Mouse (Mus musculus) neural tube, postnatal 0 days (tissue): ENCODE results near the gene Ccdc137. TPM values are rescaled to one million over a fixed set of nuclear protein-coding genes. Genes with fewer than 3 reads are reported as not detected.

Experiments used
- polyA plus RNA-seq: library from polyadenylated mRNA; unstranded; fragments of >200 nt; fragmentation: Nextera tagmentation; extraction: Ambion mirVana; gene quantifications from 2 replicates; pipeline ENCODE4 v1.2.1, GENCODE M21; 2015

Ccdc137 gene
- 16.5 and 23.4 TPM in 2 replicates for polyA plus RNA-seq

GRCm38 (mm10) chr11:120457772-120458751, at the start of gene Ccdc137, which contains the start of gene Oxld1:
TSS of gene Ccdc137 (plus strand) at chr11:120458115.
TSS of gene Oxld1 (minus strand) at chr11:120458068.

GRCm38 (mm10) chr11:120437152-120437856, 20.6 kb upstream of the Ccdc137 start, which contains the start of gene Nploc4:
TSS of gene Nploc4 (minus strand) at chr11:120437708.

GRCm38 (mm10) chr11:120442344-120442743, 15.6 kb upstream of the Ccdc137 start, which contains the start of gene Tspan10:
TSS of gene Tspan10 (plus strand) at chr11:120442644.

GRCm38 (mm10) chr11:120453306-120453705, 4.6 kb upstream of the Ccdc137 start, which contains the start of gene Pde6g:
TSS of gene Pde6g (minus strand) at chr11:120453500.

GRCm38 (mm10) chr11:120467051-120467735, 9.3 kb downstream of the Ccdc137 start, which contains the start of gene Arl16:
TSS of gene Arl16 (minus strand) at chr11:120467607.

GRCm38 (mm10) chr11:120484265-120484981, 26.5 kb downstream of the Ccdc137 start, which contains the start of gene Mrpl12:
TSS of gene Mrpl12 (plus strand) at chr11:120484613.

GRCm38 (mm10) chr11:120491317-120492023, 33.6 kb downstream of the Ccdc137 start, which contains the start of gene Slc25a10:
TSS of gene Slc25a10 (plus strand) at chr11:120491840.

Other genes with a start within 250 kb of the Ccdc137 start
- gene Bahcc1, start 225.2 kb upstream of the Ccdc137 start, polyA plus RNA-seq, result 8.4 and 8.5 TPM in 2 replicates
- 3,213 and 3,438 TPM in 2 replicates for gene Actg1, start 109.6 kb upstream of the Ccdc137 start, polyA plus RNA-seq
- 1.2 and 1.4 TPM in 2 replicates for gene Fscn2, start 96.6 kb upstream of the Ccdc137 start, polyA plus RNA-seq
- 55.9 and 70.0 TPM in 2 replicates for gene Faap100, start 79.4 kb upstream of the Ccdc137 start, polyA plus RNA-seq
- 25.7 and 27.7 TPM in 2 replicates for gene Nploc4, start 20.4 kb upstream of the Ccdc137 start, polyA plus RNA-seq
- gene Tspan10, start 15.5 kb upstream of the Ccdc137 start, polyA plus RNA-seq, result not detected in 2 replicates
- gene Pde6g, start 4.6 kb upstream of the Ccdc137 start, polyA plus RNA-seq, result 0.15 TPM in 1 of 2 replicates, not detected in the other
- 15.1 and 15.8 TPM in 2 replicates for gene Oxld1, start within 50 bp of the Ccdc137 start, polyA plus RNA-seq
- 86.7 and 89.4 TPM in 2 replicates for gene Arl16, start 9.5 kb downstream of the Ccdc137 start, polyA plus RNA-seq
- gene Mrpl12, start 26.5 kb downstream of the Ccdc137 start, polyA plus RNA-seq, result 156 and 163 TPM in 2 replicates
- gene Slc25a10, start 33.7 kb downstream of the Ccdc137 start, polyA plus RNA-seq, result 29.1 and 32.5 TPM in 2 replicates
- gene Gcgr, start 72.6 kb downstream of the Ccdc137 start, polyA plus RNA-seq, result 0.29 and 0.30 TPM in 2 replicates
- 238 and 259 TPM in 2 replicates for gene Mcrip1, start 91.6 kb downstream of the Ccdc137 start, polyA plus RNA-seq
- gene Ppp1r27, start 93.0 kb downstream of the Ccdc137 start, polyA plus RNA-seq, result not detected in 2 replicates
- gene P4hb, start 115.1 kb downstream of the Ccdc137 start, polyA plus RNA-seq, result 213 and 228 TPM in 2 replicates
- gene Arhgdia, start 123.5 kb downstream of the Ccdc137 start, polyA plus RNA-seq, result 444 and 484 TPM in 2 replicates
- 163 and 172 TPM in 2 replicates for gene Alyref, start 140.2 kb downstream of the Ccdc137 start, polyA plus RNA-seq
- 220 and 225 TPM in 2 replicates for gene Anapc11, start 140.3 kb downstream of the Ccdc137 start, polyA plus RNA-seq
- 1.8 and 3.2 TPM in 2 replicates for gene Npb, start 150.4 kb downstream of the Ccdc137 start, polyA plus RNA-seq
- gene Pcyt2, start 159.8 kb downstream of the Ccdc137 start, polyA plus RNA-seq, result 162 and 185 TPM in 2 replicates
- 42.3 and 44.0 TPM in 2 replicates for gene Sirt7, start 167.1 kb downstream of the Ccdc137 start, polyA plus RNA-seq
- 47.6 and 50.2 TPM in 2 replicates for gene Mafg, start 175.5 kb downstream of the Ccdc137 start, polyA plus RNA-seq
- gene Pycr1, start 185.7 kb downstream of the Ccdc137 start, polyA plus RNA-seq, result 8.8 and 9.5 TPM in 2 replicates
- gene Myadml2, start 190.0 kb downstream of the Ccdc137 start, polyA plus RNA-seq, result 1.6 and 2.8 TPM in 2 replicates
- 13.9 and 15.4 TPM in 2 replicates for gene Notum, start 203.1 kb downstream of the Ccdc137 start, polyA plus RNA-seq
- 134 and 150 TPM in 2 replicates for gene Aspscr1, start 214.9 kb downstream of the Ccdc137 start, polyA plus RNA-seq